Mouse (Mus musculus): Measurements from ENCODE around the gene Trio.

Gene Trio

DNA sequence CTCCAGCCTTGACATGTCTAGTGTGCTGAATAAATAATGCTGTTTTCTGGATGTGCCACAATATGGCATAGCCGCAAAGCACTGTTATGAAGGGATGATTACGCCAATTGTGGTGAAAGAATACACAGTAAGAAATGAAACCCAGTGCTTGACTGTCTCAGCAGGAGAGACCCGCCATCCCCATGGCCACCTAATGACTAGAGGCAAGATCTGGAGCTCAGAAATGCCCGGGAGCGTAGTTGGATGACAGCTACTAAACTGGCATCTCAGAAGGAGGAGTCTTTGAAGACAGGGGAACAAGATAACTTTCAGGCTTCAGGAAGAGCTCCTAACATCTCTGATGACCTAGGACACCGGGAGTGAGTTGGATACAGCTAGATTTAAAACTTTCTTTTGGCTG is 12.0 kb upstream of the Trio start:
- DNase-seq (ENCODE audit: low spot score): no peak

DNA sequence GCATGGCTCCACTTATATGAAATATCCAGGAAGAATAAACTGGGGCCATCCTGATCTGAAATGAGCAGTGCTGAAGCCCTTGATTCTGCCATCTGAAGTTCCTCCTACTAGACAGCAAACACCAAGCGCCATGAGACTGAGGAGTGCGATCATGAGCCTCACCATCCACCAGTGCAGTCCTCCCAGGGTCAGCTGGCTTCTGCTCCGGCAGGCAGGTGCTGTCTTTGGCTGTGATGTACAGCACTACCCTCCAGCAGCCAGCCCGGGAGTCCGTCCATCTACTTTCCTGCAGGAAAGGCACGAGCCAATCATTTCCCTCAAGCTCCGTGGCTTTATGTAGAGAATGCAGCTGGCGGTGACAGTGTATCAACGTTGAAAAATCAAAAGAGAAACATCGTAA is 10.0 kb upstream of the Trio start:
- no peak for DNase-seq (ENCODE audit: low spot score)

- DNase-seq (ENCODE audit: low spot score): no peak
These were observed 9.0 kb upstream of the Trio start for GRCm38 (mm10) chr15:28034636-28035035.

DNA sequence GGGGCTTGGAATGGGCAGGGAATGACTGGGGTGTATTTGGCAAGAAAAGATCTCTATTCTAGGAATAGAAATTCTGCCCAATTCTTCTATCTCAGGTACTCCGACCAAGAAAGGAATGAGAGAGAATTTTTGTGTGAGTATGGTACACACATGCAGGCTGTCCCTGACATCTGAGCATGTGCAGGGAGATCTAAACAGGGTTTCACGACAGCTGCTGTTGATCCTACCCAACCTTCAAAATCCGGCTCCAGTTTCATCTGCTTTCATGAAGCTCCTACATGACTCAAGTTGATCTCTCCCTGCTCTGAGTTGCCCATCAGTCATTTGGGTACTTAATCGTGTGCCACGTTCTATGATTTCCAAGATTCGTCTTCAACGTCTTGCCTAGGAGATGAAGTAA is 3.7 kb upstream of the Trio start:
- DNase-seq (ENCODE audit: low spot score): no peak

DNA sequence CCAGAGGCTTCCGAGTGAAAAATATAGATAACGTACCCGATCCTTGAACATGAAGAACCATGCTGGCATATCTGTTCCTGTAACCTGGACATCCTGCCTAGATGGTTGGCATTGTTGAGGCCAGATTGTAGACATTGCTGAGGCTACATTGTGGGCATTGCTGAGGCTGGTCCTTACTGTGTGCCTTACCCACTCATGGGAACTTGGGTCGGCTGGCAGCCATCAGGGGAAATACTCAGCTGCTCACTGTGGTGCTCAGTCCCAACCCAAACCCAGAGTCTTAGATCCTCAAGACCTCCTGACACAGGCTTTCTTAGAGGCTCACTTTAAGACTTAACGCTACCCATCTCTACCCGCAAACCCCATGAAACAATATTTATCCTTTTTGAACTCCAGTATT is 2.9 kb upstream of the Trio start:
- DNase-seq (ENCODE audit: low spot score): no peak

DNA sequence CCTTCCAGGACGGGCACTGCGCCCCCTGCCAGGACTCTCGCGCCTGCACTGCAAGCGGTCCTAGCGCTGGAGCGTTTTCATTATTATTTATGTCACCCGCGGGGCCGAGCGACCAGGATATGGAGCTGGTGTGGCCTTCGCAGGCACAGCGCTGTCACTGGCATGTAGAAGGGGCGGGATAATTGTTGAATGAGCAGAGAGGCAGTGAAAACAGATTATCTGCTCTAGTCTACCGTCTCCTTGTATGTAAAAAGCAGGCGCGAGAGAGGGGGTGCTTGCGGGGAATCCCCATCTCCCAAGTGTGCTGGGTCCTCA is 476 bp upstream of the Trio start:
- no peak for DNase-seq (ENCODE audit: low spot score)

DNA sequence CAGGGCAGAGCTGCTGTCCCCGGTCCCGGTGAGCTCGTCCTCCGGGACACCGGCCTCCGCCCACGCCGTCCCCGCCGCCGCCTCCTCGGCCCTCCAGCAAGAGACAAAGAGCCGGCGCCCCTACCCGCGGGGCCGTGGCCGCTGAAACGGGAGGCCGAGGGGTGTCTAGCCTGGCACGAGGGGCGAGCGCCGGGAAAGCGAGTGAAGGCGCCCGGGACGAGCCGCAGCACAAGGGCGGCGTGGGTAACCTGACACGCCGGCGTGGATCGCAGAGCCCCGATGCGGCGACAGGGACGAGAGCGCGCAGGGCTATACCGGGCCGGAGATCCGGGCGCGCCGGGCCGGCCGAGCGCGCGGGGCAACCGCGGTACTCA is 696 bp downstream of the Trio start:
- peak; percentile 50 for DNase-seq (ENCODE audit: low spot score)

DNA sequence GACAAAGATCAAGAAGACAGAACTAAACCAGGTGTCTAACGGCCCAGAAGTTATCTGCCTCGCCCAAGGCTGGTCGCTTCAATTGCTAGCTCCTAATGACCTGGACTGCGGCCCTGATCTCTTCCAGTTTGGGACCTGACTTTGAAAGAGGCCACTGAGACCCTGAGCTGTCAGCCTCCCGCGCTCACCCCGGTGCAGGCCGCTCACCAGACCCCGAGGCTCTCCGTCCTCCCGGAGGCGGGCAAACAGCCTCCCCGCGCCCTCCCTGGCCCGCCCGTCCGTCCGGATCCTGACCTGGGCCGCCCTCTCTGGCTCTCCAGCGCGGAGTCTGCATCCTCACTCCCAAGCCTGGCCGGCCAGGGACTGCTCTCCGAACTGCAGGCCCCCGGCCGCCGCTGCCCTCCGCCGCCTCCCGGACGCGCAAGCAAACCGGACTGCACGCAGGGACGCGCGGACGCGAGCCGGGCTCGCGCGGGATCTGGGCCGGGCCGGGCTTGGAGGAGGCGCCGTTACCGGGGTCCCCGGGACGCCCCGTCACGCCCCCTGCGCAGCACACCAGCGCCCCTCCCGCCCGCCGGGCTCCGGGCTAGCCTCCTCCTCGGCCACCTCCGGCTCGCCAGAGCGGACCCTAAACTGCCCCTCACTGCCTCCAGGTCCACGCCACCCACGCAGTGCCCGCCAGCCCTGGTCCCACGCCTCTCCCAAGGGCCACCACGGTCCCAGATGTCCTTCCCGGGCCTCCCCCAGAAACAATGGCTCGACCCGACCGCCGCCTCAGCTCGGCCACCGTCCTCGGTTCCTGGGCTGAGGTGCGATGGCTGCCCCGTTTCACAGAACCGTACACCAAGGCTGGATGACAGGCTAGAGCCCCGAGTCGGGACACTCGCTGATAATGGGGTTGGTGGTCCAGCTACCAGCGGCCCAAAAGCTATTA is 1.4 kb downstream of the Trio start:
- peak; percentile 62 for DNase-seq (ENCODE audit: low spot score)

GRCm38 (mm10) chr15:28021591-28022209 is 3.9 kb downstream of the Trio start:
- DNase-seq (ENCODE audit: low spot score): no peak

DNA sequence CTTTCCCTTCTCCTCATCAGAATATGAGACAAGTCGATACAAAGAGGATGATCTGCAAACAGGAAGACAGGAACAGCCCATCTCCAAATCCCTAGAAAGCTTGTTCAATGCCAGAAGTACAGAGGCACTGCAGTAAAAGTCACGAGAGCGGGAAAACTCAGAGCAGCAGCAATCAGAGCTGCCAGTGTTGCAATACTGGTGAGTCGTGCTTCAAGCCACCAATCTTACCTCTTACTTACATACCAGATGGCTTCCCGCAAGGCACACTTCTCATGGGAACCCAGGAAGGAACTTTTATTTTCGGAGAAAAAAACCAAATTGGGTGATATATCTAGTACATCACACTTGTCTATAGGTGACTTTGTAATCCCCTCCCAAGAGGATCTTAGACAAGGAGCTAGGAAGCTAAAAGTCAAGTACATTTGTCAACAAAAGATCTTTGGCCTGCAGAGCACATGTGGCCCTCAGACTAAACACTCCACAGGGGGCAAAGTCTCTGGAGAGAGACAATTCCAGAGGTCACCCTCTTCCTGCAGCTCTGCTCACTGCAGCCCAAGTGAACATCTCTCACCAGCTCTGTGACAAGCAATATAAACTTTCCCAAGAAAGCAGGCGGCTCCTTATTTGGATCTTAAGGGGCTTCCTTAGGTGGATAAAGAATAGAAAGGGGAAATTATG is 6.1 kb downstream of the Trio start:
- DNase-seq (ENCODE audit: low spot score): peak; percentile 67

- peak; percentile 39 for DNase-seq (ENCODE audit: low spot score)
These were observed 18.1 kb downstream of the Trio start for GRCm38 (mm10) chr15:28007516-28007915.

GRCm38 (mm10) chr15:28004192-28004767 is 21.4 kb downstream of the Trio start:
- no peak for DNase-seq (ENCODE audit: low spot score)

DNA sequence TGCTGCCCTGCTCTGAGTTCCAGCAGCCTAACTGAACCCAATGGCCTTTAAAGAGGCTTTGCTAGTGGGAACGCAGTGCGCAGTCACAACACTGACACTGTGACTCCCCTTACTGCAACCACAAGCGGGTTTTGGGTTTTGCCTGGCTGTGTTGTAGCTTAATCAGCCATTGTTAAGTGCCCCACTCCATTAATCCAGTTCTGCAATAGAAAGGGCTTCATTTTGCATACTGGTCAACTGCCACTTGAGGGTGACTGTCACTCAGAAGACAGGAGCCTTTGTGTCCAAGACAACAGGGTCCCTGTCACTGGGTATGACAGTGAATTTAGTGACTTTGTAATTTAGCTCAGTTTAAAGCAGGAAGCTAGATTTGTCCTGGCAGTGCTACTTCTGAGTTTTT is 23.1 kb downstream of the Trio start:
- DNase-seq (ENCODE audit: low spot score): no peak

- peak; percentile 49 for DNase-seq (ENCODE audit: low spot score)
These were observed 24.3 kb downstream of the Trio start for GRCm38 (mm10) chr15:28001299-28001698.

DNA sequence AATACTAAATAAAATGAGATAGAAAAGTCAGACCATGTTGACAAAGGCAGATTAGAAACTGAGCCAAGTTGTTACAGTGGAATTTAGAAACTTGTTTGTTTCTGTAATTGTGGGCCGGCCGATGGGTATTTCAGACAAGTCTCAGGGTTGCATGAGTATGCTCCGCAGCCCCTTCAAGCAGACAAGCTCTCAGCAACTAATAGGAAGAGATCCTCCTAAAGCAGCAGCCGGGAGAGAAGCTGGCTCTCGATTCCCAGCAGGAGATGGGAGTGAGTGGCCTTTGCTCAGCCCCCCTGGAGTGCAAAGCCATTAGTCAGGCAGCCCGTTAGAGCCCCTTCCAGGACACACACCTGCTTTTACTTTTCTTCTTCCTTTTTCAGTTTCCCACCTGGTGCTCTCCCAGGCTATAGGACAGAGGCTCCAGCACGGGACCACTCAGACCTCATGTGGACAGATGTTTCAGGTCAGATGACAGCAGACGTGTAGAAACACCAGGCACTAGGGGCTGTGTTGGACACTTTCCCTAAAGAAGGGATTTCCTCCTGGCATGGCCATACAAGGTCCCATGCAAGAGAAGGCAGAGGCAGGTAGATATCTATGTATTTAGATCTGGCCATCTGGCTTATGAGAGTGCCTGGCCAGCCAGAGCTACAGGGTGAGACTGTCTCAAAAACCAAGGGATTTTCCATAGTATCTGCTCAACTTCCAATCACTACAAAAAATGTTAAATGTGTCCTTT is 26.9 kb downstream of the Trio start:
- peak; percentile 36 for DNase-seq (ENCODE audit: low spot score)

DNA sequence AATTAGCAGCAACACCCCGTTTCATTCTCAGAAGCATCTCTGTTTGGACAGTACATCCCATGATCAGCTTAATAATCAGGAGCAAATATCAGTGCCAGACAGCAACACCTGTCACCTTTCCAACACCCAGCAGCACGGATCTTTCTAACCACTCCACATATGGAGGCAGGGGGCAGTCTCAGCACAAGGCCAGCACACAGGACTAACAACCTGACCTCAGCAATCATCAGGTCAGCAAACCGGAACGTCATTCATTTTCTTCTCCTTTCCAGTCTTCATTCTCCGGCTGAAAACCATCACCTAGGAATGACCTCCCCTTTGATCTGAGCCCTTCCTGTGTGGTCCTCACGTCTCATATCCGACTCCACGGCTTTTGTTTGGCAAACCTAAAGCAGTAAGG is 27.7 kb downstream of the Trio start:
- DNase-seq (ENCODE audit: low spot score): no peak

- peak; percentile 38 for DNase-seq (ENCODE audit: low spot score)
These were observed 28.2 kb downstream of the Trio start for GRCm38 (mm10) chr15:27997391-27997841.

DNA sequence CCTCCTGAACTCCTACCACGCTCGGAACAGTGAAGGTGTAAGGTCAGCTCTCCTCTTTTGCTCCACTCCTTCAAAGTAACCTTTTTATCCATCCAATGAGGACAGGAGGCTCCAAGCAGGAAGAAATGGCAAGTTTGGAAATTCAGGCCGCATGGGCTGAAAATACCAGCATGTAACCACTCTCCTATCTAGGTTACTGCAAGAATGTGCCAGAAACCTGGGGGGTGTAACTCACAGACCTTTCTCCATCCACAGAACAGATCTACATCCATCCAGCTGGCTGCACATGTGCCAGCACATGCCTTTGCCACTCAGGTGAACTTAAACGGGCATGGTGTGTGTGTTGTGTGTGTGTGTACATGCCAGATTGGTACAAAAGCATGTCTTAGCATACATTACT is 28.9 kb downstream of the Trio start:
- no peak for DNase-seq (ENCODE audit: low spot score)

DNA sequence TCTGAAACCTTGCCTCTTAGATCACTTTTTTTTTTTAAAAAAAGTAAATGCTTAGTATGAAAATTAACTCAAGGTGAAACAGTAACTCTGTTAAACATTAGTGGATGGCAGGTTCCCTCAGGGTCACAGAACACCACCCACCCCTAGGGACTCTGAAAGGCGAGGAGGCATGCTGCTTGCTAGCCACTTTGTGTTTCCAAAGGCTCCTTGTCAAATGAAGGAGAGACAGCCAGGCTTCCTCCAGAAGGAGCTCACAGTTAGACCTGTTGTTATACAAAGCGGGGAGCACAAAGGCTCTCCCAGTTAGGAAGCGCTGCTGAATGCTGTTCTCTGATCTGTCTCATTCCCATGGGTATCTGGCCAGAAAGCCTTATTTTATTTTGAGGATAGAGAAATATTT is 30.2 kb downstream of the Trio start:
- no peak for DNase-seq (ENCODE audit: low spot score)

DNA sequence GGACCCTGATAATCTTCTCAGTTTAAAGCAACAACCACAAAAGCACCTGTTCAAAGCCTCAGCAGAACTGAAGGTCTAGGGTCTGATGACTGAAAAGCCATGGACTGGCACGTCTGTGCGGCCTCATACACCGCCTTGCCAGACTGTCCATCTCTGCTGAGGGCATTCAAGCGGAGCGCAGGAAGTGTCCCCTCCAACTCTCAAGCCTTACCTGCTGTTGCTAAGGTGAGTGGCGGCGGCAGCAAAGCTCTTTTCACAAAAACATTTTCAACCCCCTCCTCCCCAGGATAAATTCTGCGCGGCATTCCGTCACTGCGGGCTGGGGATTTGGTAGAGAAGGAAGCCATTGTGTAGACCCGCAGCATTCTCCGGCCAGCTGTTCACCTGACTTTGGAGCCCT is 30.8 kb downstream of the Trio start:
- DNase-seq (ENCODE audit: low spot score): no peak

DNA sequence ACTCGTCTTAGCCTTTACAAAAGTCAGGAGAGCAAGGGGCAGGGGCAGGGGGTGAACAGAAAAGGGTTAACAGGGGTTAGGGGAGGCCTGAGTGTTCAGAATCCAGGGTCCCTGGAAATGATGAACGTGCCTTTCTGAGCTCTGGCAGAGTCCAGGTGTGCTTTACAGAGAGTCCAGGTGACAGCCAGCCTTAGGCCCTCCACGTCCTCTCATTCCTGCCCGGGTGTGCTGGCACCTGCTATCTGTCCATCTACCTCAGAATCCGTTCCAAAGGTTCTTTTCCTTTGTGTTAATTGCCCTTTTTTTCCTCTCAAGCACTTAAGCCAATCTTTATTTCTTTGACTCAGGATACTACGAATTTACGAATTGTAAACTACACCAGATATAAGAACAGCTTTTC is 32.1 kb downstream of the Trio start:
- DNase-seq (ENCODE audit: low spot score): no peak

DNA sequence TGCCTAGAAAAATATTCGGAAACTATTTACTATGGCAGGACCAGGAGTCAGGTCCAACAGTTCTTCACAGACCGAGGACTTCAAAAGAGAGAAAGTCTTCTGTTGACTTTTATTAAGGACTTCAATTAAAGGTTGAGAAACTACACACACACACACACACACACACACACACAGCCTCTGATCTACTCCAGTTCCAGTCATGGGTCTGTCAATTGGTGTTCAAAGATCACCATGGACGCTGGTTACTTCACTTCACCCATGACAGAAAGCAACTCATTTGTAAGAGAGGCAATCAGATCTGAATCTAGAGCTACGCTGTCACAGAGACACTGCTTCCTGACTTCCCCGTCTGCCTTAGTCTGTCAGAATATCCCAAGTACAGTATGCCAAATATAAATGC is 33.1 kb downstream of the Trio start:
- DNase-seq (ENCODE audit: low spot score): peak; percentile 50

Measured in adipocyte (in vitro differentiated cells).